Mouse (Mus musculus) kidney, postnatal 14 days (tissue): ENCODE data around the gene Aspn.

Source experiments
- DNase-seq: peaks from one replicate; pipeline ENCODE4 v3.0.0; 2022; ENCODE audit warnings: mixed read lengths

Gene Aspn

DNA sequence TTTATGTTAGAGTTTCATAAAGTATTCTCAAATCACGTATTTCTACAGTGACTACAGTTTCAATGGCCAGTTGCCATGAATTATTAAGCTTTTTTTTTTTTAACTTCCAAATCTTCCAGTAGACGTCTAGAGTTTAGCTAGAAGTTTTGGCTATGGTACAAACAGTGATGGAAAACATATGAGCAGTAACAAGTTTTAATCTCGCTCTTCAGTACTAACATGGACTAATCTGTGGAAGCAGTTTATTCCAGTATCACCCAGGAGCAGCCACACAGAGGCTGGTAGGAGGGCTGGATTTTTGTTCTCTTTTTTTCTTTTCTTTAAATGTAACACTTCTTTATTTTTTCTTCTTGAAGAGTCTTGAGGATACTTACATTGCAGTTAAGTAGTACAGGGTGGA is at the start of gene Aspn:
Aspn (plus strand) TSS at position 165 of the 400 bp plus-strand sequence.
- DNase-seq = no peak

DNA sequence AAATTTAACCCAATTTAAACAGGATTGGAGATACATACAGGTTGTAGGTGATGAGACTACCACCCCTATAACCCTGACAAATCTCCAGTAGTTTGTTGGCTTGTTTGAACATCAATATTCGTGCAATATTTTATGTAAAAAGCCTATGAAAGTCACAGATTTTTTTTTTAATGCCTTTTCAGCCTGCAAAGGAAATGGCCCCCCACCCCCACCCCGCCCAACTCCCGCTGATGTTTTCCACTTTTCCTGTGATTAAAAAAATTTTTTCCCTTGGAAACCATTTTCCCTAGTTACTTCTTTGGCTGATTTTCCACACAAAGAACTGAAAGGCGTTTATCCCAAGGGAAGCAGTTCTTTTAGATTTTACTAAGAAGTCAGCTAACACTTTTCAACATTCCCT is 39.7 kb upstream of the Aspn start, which contains the start of gene Ecm2:
Ecm2 (plus strand) TSS at position 301 of the 400 bp plus-strand sequence.
- DNase-seq = no peak

DNA sequence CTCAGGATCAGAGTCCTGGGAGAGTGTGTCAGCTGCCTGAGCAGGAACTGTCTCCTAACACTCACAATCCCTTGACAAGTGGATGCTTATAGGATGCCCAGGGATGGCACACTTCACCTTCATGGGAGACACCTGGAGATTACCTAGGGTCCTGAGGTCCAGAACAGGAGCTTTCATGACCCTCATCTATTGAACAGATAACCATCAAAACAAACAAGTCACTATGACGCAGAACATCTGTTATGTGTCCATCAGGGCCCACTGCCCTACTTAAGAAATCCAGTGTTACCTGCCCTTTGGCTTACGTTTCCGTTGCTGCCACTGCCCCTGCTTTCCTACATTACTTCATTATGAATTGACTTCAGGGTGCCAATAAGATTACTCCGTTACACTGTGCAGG is 38.5 kb upstream of the Aspn start:
- no peak for DNase-seq

DNA sequence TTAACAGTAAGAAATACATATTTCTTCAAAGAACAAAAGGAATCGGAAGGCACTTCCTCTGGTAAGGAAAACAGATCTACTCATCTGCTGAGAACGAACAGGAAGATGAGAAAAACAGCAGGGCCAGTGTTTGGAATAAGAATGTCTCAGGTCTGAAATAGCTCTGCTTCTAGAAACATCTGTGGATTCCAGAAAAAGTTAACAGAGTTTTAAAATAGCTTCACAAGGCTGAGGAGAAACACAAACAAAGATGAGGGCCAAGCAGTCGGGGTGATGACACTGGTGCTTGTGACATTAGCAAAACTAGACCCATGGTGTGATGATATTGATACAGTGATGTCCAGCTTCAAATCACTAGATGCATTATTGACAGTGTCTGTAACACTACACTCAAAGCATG is 37.1 kb upstream of the Aspn start:
- no peak for DNase-seq

DNA sequence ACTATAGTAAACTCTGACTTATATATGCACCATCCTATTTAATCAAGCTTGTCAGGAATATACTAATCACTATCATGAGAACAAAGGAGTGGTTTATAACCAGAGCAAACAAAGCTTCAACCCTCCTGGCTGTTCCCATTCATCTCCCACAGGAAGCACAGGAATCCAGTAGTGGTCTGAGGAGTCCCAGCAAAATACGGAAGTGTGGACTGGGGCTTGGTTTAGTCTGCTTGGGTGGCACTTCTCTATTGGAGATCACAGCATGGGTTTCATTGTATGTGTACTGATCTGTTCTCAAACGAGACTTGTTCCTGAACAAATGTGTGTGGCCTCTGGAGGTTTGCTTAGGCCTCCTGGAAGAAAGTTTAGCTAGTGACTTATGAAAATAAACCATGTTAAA is 25.5 kb upstream of the Aspn start:
- DNase-seq = peak; percentile 5

DNA sequence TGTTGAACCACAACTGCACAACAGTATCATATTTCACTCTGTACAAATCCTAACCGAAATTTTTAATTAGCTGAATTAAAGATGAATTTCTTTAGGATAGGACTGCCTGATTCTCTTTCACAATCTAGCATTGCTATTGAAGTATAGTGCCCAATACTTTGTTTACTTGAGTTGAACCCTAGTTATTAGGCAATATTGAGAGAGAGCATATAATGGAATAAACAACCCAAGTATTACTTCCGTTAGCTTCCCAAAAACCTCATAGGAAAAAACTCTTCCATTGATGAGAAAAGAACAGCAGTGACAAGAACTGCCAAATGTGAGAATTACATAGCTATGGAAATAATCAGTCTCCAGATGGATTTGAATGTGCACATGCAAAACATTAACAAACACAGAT is 18.0 kb upstream of the Aspn start:
- DNase-seq = no peak

DNA sequence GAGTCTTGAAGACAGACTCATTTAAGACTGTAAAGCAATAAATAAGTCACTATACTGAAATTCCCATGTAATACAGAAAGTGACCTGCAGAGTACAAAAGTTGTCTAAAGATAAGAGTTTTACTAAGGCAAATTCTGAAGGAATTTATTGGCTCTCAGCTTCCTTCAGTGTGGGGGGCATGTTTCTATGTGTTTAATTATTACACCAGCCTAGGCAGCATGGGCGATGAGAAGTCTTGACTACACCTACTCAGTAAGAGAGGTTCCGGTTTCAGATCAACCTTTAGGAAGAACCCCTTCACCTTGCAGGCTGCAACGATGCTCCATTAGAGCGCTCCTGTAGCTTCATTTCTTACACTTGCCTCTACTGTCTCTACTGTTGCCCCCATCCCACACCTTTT is 13.6 kb upstream of the Aspn start:
- DNase-seq = no peak

DNA sequence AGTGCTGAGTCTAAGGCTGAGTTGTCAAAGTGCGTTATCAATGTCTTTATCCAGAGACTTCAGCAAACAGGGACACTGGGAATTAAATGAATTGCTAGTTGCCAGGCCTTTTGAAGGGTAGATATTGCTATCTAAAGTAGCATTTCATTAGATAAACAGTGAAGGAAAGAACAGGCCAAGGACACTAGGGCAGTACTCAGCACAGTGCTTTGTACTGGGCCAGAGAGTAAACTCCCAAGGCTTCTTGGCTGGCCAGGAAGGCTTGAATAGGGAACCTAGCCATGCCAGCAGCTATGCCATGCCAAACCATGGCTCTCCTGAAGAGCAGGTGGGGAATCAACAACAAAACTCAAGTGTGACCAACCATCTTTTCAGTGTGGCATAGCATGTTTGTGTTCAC is 7.3 kb upstream of the Aspn start:
- no peak for DNase-seq

DNA sequence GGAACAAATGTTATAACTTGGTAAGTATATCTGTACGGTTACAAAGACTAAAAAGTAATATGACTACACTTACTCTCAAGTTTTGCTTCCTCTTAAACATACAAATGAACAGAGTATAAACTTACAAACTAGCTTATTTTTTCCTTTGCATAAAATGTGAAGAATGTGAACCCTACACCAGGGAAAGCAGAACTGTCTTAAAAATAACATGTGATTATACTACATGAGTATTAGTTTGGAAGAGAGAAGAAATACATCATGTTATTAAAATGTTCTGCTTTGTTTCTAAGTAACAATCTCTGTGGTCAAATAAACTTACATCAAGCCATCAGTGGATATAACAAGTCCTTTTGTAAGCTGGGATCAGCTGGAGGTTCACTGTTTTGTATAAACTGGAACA is 5.5 kb upstream of the Aspn start:
- no peak for DNase-seq

DNA sequence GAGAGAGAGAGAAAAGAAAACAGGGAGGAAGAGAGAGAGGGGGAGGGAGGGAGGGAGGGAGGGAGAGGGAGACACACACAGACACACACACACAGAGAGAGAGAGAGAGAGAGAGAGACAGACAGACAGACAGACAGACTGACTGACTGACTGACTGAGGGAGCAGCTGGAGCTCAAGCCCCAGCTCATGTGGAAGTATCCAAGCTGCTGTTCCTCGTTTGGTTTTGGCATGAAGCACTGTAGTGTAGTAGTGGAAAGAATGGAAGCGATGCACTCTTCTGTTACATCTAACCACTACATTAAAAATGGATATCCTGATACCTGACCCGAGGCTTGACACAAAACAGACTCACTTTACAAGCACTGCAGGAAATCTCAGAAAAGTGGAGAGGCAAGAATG is 1.4 kb downstream of the Aspn start:
- peak; percentile 22 for DNase-seq

DNA sequence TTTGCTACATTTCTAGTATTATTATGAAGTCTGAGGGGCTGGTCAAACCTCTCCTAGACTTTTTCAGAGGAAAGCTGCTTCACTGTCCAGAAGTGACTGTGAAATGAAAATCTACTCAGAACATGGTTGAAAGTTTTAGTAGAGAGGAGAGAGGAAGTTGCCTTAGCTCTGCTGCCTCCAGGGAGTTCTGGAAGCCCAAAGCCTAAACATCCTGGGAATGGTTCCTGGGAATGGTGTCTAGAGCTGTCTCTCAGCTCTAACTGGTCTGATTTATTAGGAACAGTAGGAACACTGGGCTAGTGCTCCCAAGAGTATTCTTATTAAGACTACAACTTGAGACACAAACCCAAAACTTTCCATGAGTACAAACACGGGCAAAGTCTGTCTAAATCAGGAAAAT is 2.3 kb downstream of the Aspn start:
- DNase-seq = peak; percentile 41

DNA sequence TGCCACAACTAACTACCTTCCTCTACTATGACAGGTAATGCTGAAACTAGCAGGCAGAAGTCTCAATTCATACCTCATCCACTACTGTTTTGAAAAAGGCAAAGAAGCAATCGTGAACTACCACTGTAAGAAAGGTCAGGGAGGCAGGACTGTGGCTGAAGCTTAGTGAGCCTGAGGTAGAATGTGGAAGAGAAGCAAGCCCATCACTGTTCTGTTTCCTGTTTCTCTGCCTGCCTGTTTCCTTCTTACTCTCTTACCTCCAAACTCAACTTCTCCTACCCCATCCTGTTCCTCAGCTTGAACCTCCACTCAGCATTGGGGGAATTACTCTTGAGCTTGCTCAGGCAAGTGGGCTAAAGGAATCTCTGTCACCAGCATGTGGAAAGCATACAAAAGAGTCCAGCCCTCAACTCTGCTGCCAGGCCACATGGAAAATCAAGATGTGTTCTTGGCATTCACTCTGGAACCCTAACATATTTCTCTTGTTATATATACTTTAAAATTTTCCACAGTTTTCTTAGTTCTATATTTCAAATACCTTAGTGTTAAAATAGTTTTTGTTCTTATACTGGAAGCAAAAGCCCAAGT is 3.4 kb downstream of the Aspn start:
- no peak for DNase-seq

DNA sequence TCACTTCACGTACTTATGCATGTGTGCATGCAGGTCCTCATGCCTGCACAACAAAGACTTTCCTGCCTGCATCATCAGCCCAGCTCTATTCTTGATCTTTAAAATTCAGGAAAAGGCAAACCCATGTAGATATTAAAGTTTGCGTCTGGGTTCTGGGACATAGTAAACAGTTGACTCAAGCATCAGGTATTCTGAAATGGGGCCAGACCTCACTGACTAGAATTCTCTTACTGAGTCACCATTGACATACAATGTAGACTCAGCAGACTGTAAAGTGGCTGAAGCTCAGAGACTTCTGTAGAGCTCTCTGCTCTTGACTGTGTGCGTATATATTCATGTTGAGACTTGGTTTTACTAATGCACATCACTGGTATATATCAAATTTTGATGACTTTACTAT is 5.4 kb downstream of the Aspn start:
- no peak for DNase-seq

DNA sequence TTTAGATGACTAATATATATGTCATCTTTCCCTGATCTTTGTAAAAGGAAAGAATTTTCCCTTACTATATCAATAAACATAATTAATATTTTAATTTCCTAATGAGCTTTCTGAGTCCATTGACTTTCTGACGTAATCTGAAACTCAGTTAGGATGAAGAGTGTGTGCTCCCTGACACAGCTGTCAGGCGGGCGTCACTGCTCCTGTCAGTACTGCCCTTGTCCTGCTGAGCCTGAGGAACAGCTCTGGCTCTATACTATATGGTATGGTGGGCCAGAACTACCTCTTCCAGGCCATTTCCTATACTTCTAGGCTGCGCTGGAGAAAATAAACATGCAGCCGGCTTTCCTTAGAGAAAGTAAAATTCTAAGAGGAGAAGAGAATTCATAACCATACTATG is 10.3 kb downstream of the Aspn start:
- DNase-seq = no peak

DNA sequence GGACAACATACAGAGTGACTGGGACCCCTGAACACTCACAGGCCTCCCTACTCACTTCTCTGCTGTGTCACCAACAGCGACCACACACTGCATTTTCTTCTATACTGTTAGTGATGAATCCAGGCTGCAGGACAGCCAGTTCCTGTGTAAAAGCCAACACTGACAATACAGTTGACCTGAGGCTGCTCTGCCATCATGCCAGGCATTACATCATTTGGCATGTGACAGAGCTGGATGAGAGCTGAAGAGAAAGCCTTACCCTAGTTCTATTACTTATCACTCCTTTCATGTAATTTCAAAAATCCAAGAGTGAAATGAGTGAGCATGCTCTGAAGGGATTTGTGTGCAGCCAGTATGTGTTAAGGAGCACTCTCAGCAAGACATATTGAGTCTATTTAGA is 12.0 kb downstream of the Aspn start:
- DNase-seq = no peak

DNA sequence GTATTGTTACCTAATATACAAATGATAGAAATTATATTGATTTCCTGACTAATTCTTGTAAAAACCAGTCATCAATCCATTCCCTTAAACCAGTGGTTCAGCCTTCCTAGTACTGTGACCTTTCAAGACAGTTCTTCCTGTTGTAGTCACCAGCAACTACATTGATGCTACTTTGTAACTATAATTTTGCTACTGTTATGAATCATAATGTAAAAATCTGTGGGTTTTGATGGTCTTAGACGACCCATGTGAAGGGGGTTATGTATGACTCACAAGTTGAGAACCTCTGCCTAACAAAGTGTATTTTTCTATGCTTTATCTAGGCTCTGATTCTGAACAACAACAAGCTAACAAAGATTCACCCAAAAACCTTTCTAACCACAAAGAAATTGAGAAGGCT is 12.7 kb downstream of the Aspn start:
- DNase-seq = no peak

DNA sequence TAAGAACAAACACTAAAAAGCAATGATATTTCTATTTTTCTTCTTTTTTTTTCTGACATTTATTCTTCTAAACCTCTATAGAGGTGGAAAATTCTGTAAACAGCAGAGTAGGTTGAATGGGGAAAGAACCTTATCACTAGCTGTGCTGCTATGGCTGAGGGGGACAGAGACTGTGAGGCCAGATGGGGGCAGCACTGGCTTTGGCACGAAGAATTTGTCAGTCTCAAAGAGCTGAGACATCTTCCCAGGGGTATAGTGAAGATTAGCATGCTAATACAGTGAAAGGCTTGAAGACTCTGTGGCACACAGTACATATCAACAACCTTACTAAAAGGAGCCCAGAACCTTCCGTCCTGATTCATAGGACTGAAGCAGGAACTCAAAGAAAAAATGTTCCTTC is 14.9 kb downstream of the Aspn start:
- DNase-seq = peak; percentile 65

DNA sequence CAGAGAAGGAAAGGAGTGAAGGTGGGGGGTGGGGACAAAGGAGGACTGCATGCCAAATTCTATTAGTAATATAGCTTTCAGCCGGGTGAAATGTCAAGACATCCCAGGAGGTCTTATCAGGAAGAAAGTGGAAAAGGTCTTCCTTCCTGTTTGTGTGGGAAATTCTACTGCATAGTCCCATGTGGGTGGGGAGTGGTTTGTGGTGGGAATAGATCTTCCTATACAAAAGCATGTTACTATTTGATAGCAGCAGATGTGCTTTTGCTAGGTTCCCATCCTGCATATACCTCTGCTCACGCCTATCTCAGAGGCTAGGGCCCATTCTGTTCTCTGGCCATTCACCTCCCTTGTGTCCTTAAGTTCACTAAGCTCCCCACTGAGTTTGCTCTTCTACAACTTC is 16.6 kb downstream of the Aspn start:
- no peak for DNase-seq

DNA sequence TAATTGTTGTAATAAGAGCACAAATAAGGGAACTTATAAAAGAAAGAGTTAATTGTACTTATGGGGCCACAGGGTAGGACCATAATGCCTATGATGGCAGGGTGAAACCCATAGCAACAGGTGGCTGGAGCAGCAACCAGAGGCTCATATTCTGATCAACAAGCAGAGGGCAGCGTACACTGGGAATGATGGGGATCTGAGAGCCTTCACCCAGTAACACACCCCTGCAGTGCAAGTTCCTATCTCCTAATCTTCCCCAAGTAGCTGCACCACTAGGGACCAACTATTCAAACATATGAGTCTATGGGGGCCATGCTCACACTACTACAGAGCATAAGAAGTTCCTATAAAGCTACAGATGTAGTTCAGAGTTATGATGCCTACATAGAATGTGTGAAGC is 20.1 kb downstream of the Aspn start:
- DNase-seq = no peak

DNA sequence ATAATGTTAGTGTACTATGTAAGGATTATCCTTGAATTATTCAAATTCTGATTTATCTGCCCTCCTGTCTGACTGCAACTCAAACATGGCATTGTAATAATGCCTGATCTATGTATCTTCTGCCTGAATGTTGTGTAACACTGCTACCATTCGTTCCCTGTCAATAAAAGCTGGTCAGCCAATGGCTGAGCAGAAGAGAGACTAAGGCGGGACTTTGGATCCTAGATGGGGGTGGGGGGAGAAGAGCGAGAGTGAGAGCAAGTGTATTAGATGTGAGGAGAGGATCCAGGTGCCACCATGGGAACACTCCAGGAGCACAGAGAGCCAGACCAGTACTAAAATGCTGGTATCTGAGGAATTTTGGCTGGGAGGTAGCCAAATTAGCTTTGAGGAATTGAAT is 26.1 kb downstream of the Aspn start:
- no peak for DNase-seq

DNA sequence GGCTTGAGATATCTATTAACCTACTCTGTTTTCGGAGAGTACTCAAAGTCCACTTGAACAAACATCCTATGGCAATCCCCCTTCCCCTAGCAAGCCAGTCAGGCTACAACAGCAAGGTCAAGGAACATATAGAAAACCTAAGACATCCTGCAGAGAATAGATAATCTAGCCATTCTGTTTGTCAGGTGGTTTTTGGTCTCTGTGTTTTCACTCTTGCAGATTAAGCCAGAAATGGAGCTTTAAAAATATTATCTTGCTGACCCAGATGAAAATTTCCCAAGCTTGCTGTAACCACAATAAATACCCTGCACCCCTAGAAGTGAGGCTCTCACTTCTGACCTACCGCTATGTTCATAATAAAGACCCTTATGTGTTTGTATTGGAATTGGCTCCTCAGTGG is 27.2 kb downstream of the Aspn start:
- DNase-seq = no peak

DNA sequence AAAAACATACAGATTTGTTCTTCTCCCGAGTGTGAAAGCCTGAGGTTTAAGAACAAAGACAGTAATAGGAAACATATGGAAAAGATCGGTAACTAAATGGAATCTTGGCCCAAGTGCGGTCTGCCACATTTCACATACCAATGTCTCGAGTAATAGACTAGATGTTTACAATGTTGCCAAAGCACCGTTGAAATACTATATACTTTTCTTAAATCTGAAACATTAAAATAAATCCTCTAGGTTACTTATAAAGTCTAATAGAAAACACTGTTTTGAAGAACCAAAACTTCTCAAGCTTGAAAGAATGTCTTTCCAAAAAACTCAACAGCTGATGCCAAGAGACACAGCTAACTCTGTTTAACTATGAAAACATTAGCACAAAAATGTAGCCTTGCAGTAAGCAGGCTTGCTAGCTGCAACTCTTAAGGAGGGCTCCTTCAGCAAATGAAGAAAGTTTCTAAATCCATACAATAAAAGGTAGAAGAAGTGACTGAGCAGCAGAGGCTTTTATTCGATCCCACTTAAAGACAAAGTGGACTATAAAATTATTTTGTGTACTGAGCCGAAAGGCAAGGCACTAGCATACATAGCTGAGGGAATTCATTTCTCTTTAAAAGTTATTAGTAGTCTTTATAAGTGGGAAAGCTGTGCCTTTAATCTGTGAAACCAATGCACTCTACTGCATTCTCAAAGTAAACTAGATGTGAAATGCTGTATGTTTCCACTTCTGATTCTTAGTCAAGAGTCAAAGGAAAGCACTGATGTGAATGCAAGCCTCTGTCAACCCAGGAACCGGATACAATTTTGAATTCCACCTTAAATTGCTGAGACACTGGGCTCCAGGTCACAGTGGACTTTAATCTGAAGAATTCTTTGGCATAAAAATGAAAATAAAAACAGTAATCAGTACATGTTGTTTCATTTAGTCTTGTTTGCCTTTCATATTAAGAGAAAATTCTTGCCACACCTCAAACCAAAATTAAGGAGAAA is 37.6 kb downstream of the Aspn start, which contains the start of gene Omd:
Omd (plus strand) TSS at position 922 of the 990 bp plus-strand sequence.
- DNase-seq = peak; percentile 56

DNA sequence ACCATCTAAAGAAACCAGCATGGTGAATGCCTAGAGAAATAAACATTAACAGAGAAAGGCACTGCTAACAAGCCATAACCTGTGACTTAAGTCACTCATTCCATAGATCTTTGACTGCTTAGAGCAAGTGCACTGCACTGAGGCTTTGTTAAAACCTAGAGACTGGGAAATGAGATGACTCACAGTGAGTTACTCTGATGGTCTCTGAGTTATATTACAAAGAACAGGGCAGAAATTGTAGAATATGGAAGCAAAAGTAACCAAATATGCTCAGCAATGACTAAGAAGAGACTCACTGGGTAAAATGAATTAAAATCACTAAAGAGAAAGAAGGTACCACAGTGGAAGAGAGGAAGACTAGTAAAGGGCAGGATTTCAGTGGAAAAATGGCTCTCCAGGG is 39.6 kb downstream of the Aspn start:
- DNase-seq = no peak

DNA sequence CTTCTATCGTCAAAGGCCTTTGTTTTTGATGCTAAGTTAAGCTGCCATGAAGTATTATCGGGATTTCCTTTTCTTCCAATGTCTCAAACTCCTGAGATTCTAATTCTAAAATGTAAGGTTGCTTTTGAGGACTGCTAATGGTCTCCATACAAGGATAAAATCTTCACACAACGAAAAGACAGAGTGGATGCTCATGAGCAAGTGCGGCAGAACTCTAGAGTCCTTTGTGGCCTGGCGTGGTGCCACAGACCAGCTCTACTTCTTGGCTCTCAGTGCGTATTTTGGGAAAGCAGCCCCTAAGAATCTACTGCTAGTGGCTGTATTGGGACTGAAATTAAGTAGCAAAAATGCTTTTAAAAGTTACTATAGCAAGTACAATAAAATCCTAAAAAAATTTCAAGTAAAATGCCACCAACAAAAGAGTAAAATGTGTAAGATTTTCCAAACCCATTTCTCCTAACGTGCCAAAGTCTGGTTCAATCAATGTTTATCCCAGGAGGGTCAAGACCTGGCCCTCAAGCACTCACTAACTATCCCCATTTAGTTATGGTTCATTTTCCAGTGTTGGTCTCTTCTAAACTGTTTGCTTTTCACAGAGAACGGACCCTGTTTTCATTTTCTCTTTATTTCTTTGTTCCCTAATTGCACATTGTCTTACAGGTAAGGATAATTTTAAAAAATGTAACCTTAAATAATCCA is 40.2 kb downstream of the Aspn start:
- peak; percentile 50 for DNase-seq
